Comparison of ENCODE assay signal across 8 mouse cellular contexts in genomic region chr15:88891676-88892040, GRCm38 (mm10). TPM values are rescaled to one million over a fixed set of nuclear protein-coding genes. Genes with fewer than 3 reads are reported as not detected.
DNase-seq lines count a peak whose midpoint lies in the region; ATAC-seq and TF ChIP-seq lines count a peak whose summit lies in the region.

No protein-coding gene starts in this region.

- no peaks in the 10 kb centered on the region for H3K9me3 ChIP-seq in heart, embryonic 12.5 days (replicated peaks)
- H3K9me3 ChIP-seq in MEL (replicated peaks; ENCODE audit: insufficient read depth, low read length): no peaks in the 10 kb centered on the region
- H3K9me3 ChIP-seq in hindbrain, embryonic 14.5 days (ENCODE audit: control insufficient read depth, low read length): no peaks in the 10 kb centered on the region
- H3K9me3 ChIP-seq in midbrain, embryonic 11.5 days (ENCODE audit: control insufficient read depth, low read length): no peaks in the 10 kb centered on the region

- no peak for DNase-seq in heart, postnatal 25 days (ENCODE audit: low spot score)
- no peak for DNase-seq in MEL (ENCODE audit: low read depth, low spot score)
- DNase-seq in hindbrain, embryonic 14.5 days (ENCODE audit: low spot score): no peak
- peak; percentile 85 for DNase-seq in midbrain, embryonic 11.5 days (ENCODE audit: low spot score, missing footprints)
- no peak for DNase-seq in urinary bladder, adult 2 months (ENCODE audit: low spot score)
- DNase-seq in right cerebral cortex, postnatal 14 days: no peak
- no peak for DNase-seq in thymus, postnatal 36 days

- WGBS in heart, embryonic 12.5 days: 63% methylated on average over 8 of the region's 8 CpGs
- 67% methylated on average over 8 of the region's 8 CpGs for WGBS in hindbrain, embryonic 14.5 days
- WGBS in midbrain, embryonic 11.5 days: 68% methylated on average over 8 of the region's 8 CpGs

- no peak for TF ChIP-seq CTCF in MEL (IDR thresholded peaks at IDR 0.05 in 2 of 3, conservative IDR thresholded peaks at IDR 0.05 in 1 of 3; ENCODE audit: control insufficient read depth in 1 of 3, insufficient read depth in 1 of 3, low read depth in 2 of 3, low read length in 3 of 3, poor library complexity in 1 of 3, severe bottlenecking in 1 of 3)

- TF ChIP-seq RAD21 in MEL (IDR thresholded peaks at IDR 0.05; ENCODE audit: low read depth, low read length): no peak

- TF ChIP-seq POLR2A in MEL (IDR thresholded peaks at IDR 0.05; ENCODE audit: control insufficient read depth in 1 of 2, insufficient read depth in 1 of 2, low read depth in 1 of 2, low read length in 2 of 2, poor library complexity in 1 of 2): no peak

- H3K79me2 ChIP-seq in MEL (ENCODE audit: control insufficient read depth, insufficient read depth, low read length, poor library complexity): no peaks in the 10 kb centered on the region

- TF ChIP-seq EP300 in MEL (IDR thresholded peaks at IDR 0.05; ENCODE audit: low read depth in 1 of 2, low read length in 2 of 2): no peak

- no peak overlapping the region for H3K27ac ChIP-seq in heart, embryonic 12.5 days (ENCODE audit: poor library complexity, severe bottlenecking)
- no peak overlapping the region for H3K27ac ChIP-seq in MEL (ENCODE audit: control insufficient read depth, low read depth, low read length)
- no peak overlapping the region for H3K27ac ChIP-seq in hindbrain, embryonic 14.5 days
- no peak overlapping the region for H3K27ac ChIP-seq in midbrain, embryonic 11.5 days (ENCODE audit: low read depth, low read length)

- H3K4me3 ChIP-seq in heart, embryonic 12.5 days: peak overlapping the region; percentile 57; the same call in 1 of the 2 replicates
- peak overlapping the region; percentile 47 to 71; a peak in 1 of 4 replicates for H3K4me3 ChIP-seq in MEL (ENCODE audit: control insufficient read depth in 1 of 2, insufficient read depth in 1 of 2, low read depth in 2 of 2, low read length in 2 of 2)
- H3K4me3 ChIP-seq in hindbrain, embryonic 14.5 days (replicated peaks; ENCODE audit: low read length): no peak overlapping the region
- H3K4me3 ChIP-seq in midbrain, embryonic 11.5 days (ENCODE audit: low read depth, low read length): no peak overlapping the region

- H3K9ac ChIP-seq in heart, embryonic 12.5 days: no peak overlapping the region
- no peak overlapping the region for H3K9ac ChIP-seq in MEL (ENCODE audit: control insufficient read depth, low read depth, low read length, poor library complexity, severe bottlenecking)
- no peak overlapping the region for H3K9ac ChIP-seq in hindbrain, embryonic 14.5 days
- no peak overlapping the region for H3K9ac ChIP-seq in midbrain, embryonic 11.5 days (ENCODE audit: low read length)

- H3K36me3 ChIP-seq in heart, embryonic 12.5 days: no peaks in the 10 kb centered on the region
- H3K36me3 ChIP-seq in MEL (ENCODE audit: control insufficient read depth in 1 of 2, insufficient read depth in 2 of 2, low read length in 2 of 2): no peaks in the 10 kb centered on the region
- no peaks in the 10 kb centered on the region for H3K36me3 ChIP-seq in hindbrain, embryonic 14.5 days (replicated peaks; ENCODE audit: control insufficient read depth, insufficient read depth)
- H3K36me3 ChIP-seq in midbrain, embryonic 11.5 days (ENCODE audit: control insufficient read depth, insufficient read depth, low read length): no peaks in the 10 kb centered on the region

- no peaks in the 10 kb centered on the region; the same call in 1 of the 2 replicates for H3K4me1 ChIP-seq in heart, embryonic 12.5 days (replicated peaks)
- no peaks in the 10 kb centered on the region for H3K4me1 ChIP-seq in MEL (ENCODE audit: control insufficient read depth in 1 of 2, insufficient read depth in 2 of 2, low read length in 2 of 2)
- peaks cover 4% of the 10 kb centered on the region; the same call in 1 of the 2 replicates for H3K4me1 ChIP-seq in hindbrain, embryonic 14.5 days (replicated peaks; ENCODE audit: control insufficient read depth, insufficient read depth, low read length)
- peaks cover 6% of the 10 kb centered on the region; the same call in 1 of the 2 replicates for H3K4me1 ChIP-seq in midbrain, embryonic 11.5 days (ENCODE audit: control insufficient read depth, insufficient read depth, low read length)

- H3K27me3 ChIP-seq in heart, embryonic 12.5 days (replicated peaks): peaks cover 12% of the 10 kb centered on the region
- peaks cover 5% of the 10 kb centered on the region in 2 experiments for H3K27me3 ChIP-seq in MEL (ENCODE audit: control insufficient read depth in 1 of 2, insufficient read depth in 2 of 2, low read length in 2 of 2)
- peaks cover 7% of the 10 kb centered on the region for H3K27me3 ChIP-seq in hindbrain, embryonic 14.5 days (ENCODE audit: control insufficient read depth, insufficient read depth, low read length)
- peaks cover 2% of the 10 kb centered on the region; the same call in 1 of the 2 replicates for H3K27me3 ChIP-seq in midbrain, embryonic 11.5 days (ENCODE audit: control insufficient read depth, insufficient read depth, low read length)

- intact Hi-C loops in heart, postnatal 25 days (cut with DNase I): no loop called here

- peak overlapping the region; percentile 95 for H3K4me2 ChIP-seq in heart, embryonic 12.5 days
- peak overlapping the region; percentile 83; the same call in 1 of the 2 replicates for H3K4me2 ChIP-seq in hindbrain, embryonic 14.5 days (replicated peaks)
- H3K4me2 ChIP-seq in midbrain, embryonic 11.5 days: no peak overlapping the region

- no peak for ATAC-seq in heart, embryonic 12.5 days (ENCODE audit: insufficient number of reproducible peaks, low FRiP score)
- no peak for ATAC-seq in hindbrain, embryonic 14.5 days (ENCODE audit: low FRiP score)
- no peak for ATAC-seq in midbrain, embryonic 11.5 days (ENCODE audit: low FRiP score)

TF ChIP-seq in MEL, 35 proteins besides CTCF, POLR2A, EP300 and RAD21:
- TF ChIP-seq USF2 (IDR thresholded peaks at IDR 0.05; ENCODE audit: borderline replicate concordance in 1 of 2, insufficient read depth in 1 of 2, low read depth in 1 of 2, low read length in 2 of 2) (no peak), TCF12 (IDR thresholded peaks at IDR 0.05; ENCODE audit: low read depth, low read length) (no peak), GATA1 (IDR thresholded peaks at IDR 0.05; ENCODE audit: low read depth, low read length) (no peak), POLR2AphosphoS2 (IDR thresholded peaks at IDR 0.05; ENCODE audit: low read length) (no peak), GABPA (IDR thresholded peaks at IDR 0.05; ENCODE audit: low read depth, low read length) (no peak), NELFE (IDR thresholded peaks at IDR 0.05; ENCODE audit: low read depth, low read length) (no peak), MAX (IDR thresholded peaks at IDR 0.05; ENCODE audit: low read length) (no peak), ZKSCAN1 (IDR thresholded peaks at IDR 0.05; ENCODE audit: low read depth, low read length) (no peak), ZNF384 (IDR thresholded peaks at IDR 0.05; ENCODE audit: low read depth, low read length) (no peak), NRF1 (IDR thresholded peaks at IDR 0.05; ENCODE audit: insufficient read depth, low read depth, low read length, poor library complexity, severe bottlenecking) (no peak), MYC (IDR thresholded peaks at IDR 0.05; ENCODE audit: low read depth, low read length) (no peak), JUND (IDR thresholded peaks at IDR 0.05; ENCODE audit: low read depth, low read length) (no peak), ZMIZ1 (IDR thresholded peaks at IDR 0.05; ENCODE audit: low read depth, low read length) (no peak), CHD2 (IDR thresholded peaks at IDR 0.05; ENCODE audit: low read length) (no peak), POLR2AphosphoS5 (IDR thresholded peaks at IDR 0.05; ENCODE audit: borderline replicate concordance, low read depth, low read length) (no peak)

RNA-seq across cellular contexts. Expression of gene Pim3, which starts 29.7 kb away (rescaled TPM):
- polyA plus RNA-seq in heart, embryonic 12.5 days (2016; fragmentation: Nextera tagmentation; extraction: Ambion mirVana): 67.5 and 68.1 TPM in 2 replicates
- 10 to 100 TPM; 86.8 to 98.2 TPM for total RNA-seq in heart, postnatal 25 days (2021)
- 29.5 and 41.6 TPM in 2 replicates for total RNA-seq in MEL (2012; rRNA removed)
- 10 to 100 TPM in 1 of 2 experiments, not detected in 1; 33.6 TPM for polyA plus RNA-seq in MEL (2012; ENCODE audit: insufficient read depth in 1 of 2, insufficient read length in 2 of 2, low read depth in 1 of 2, low replicate concordance in 2 of 2, missing spikeins in 1 of 2)
- 52.1 and 61.0 TPM in 2 replicates for polyA plus RNA-seq in hindbrain, embryonic 14.5 days (2014; fragmentation: Nextera tagmentation; extraction: Ambion mirVana)
- polyA plus RNA-seq in midbrain, embryonic 11.5 days (2014; fragmentation: Nextera tagmentation; extraction: Ambion mirVana): 30.1 and 30.5 TPM in 2 replicates
- 11.7 and 12.4 TPM in 2 replicates for polyA plus RNA-seq in urinary bladder, adult 2 months (2012; rRNA removed)

Comparison
In these comparisons a context has a peak if more than half of its experiments do, and no peak if none do; other contexts are left out.
1. H3K4me3 ChIP-seq: peak in heart, embryonic 12.5 days (single experiment) and MEL (2 of 2); none in hindbrain, embryonic 14.5 days (single experiment) and midbrain, embryonic 11.5 days (single experiment).